Mouse (Mus musculus): ENCODE measurements around the gene Scamp2. TPM values are rescaled to one million over a fixed set of nuclear protein-coding genes. Genes with fewer than 3 reads are reported as not detected.

Gene Scamp2
- polyA plus RNA-seq, 1 experiment from 2014 or later = 92.3 TPM

- Histone ChIP-seq H3K4me3 (ENCODE audit: low read depth, low read length) (no peak overlapping the region), H3K9me3 (ENCODE audit: control insufficient read depth) (no peaks in the 10 kb centered on the region), H3K27me3 (replicated peaks; ENCODE audit: control insufficient read depth, insufficient read depth, low read length) (no peaks in the 10 kb centered on the region), H3K4me2 (replicated peaks; ENCODE audit: low read depth) (peak overlapping the region; percentile 41; the same call in 1 of the 2 replicates), H3K27ac (ENCODE audit: low read depth, low read length) (no peak overlapping the region), H3K36me3 (ENCODE audit: control insufficient read depth, insufficient read depth) (peaks cover 37% of the 10 kb centered on the region), H3K4me1 (replicated peaks; ENCODE audit: control insufficient read depth, insufficient read depth, low read length) (no peaks in the 10 kb centered on the region), H3K9ac (ENCODE audit: low read depth, low read length) (no peak overlapping the region)
- TF ChIP-seq CTCF (IDR thresholded peaks at IDR 0.05; ENCODE audit: low read depth) = no peak
- WGBS = 55% methylated on average over 12 of the region's 12 CpGs
- ATAC-seq = peak; percentile 29; the same call in 1 of the 2 replicates
Observed at GRCm38 (mm10) chr9:57593454-57594173, 32.9 kb downstream of the Scamp2 start.

GRCm38 (mm10) chr9:57594174-57594509 lies 33.4 kb downstream of the Scamp2 start:
- 60% methylated on average over 9 of the region's 9 CpGs for WGBS
- Histone ChIP-seq H3K27me3 (replicated peaks; ENCODE audit: control insufficient read depth, insufficient read depth, low read length) (no peaks in the 10 kb centered on the region), H3K4me1 (replicated peaks; ENCODE audit: control insufficient read depth, insufficient read depth, low read length) (no peaks in the 10 kb centered on the region), H3K27ac (ENCODE audit: low read depth, low read length) (no peak overlapping the region), H3K36me3 (ENCODE audit: control insufficient read depth, insufficient read depth) (peaks cover 37% of the 10 kb centered on the region), H3K4me2 (replicated peaks; ENCODE audit: low read depth) (peak overlapping the region; percentile 41; the same call in 1 of the 2 replicates), H3K9ac (ENCODE audit: low read depth, low read length) (no peak overlapping the region), H3K9me3 (ENCODE audit: control insufficient read depth) (no peaks in the 10 kb centered on the region), H3K4me3 (ENCODE audit: low read depth, low read length) (no peak overlapping the region)
- 0 out of 2 replicates have a peak, but pooled peaks have one; percentile 5 for ATAC-seq
- TF ChIP-seq CTCF (IDR thresholded peaks at IDR 0.05; ENCODE audit: low read depth) = no peak

GRCm38 (mm10) chr9:57597265-57597664 lies 36.5 kb downstream of the Scamp2 start:
- H3K4me2 ChIP-seq (replicated peaks; ENCODE audit: low read depth) = no peak overlapping the region
- H3K4me3 ChIP-seq (ENCODE audit: low read depth, low read length) = no peak overlapping the region
- no peak for TF ChIP-seq CTCF (IDR thresholded peaks at IDR 0.05; ENCODE audit: low read depth)
- peaks cover 32% of the 10 kb centered on the region for H3K36me3 ChIP-seq (ENCODE audit: control insufficient read depth, insufficient read depth)
- H3K27ac ChIP-seq (ENCODE audit: low read depth, low read length) = no peak overlapping the region
- 91% methylated on average over 8 of the region's 8 CpGs for WGBS
- H3K9me3 ChIP-seq (ENCODE audit: control insufficient read depth) = no peaks in the 10 kb centered on the region
- H3K9ac ChIP-seq (ENCODE audit: low read depth, low read length) = no peak overlapping the region
- H3K4me1 ChIP-seq (replicated peaks; ENCODE audit: control insufficient read depth, insufficient read depth, low read length) = peaks cover 11% of the 10 kb centered on the region
- no peak for ATAC-seq
- no peaks in the 10 kb centered on the region for H3K27me3 ChIP-seq (replicated peaks; ENCODE audit: control insufficient read depth, insufficient read depth, low read length)

- Histone ChIP-seq H3K4me1 (replicated peaks; ENCODE audit: control insufficient read depth, insufficient read depth, low read length) (peaks cover 11% of the 10 kb centered on the region), H3K4me3 (ENCODE audit: low read depth, low read length) (no peak overlapping the region), H3K9ac (ENCODE audit: low read depth, low read length) (no peak overlapping the region; the same call in 1 of the 2 replicates), H3K4me2 (replicated peaks; ENCODE audit: low read depth) (no peak overlapping the region), H3K36me3 (ENCODE audit: control insufficient read depth, insufficient read depth) (peaks cover 27% of the 10 kb centered on the region), H3K27me3 (replicated peaks; ENCODE audit: control insufficient read depth, insufficient read depth, low read length) (no peaks in the 10 kb centered on the region), H3K9me3 (ENCODE audit: control insufficient read depth) (no peaks in the 10 kb centered on the region), H3K27ac (ENCODE audit: low read depth, low read length) (no peak overlapping the region)
- no peak for ATAC-seq
- no peak for TF ChIP-seq CTCF (IDR thresholded peaks at IDR 0.05; ENCODE audit: low read depth)
- 52% methylated on average over 4 of the region's 4 CpGs for WGBS
Observed at GRCm38 (mm10) chr9:57597929-57598382, 37.2 kb downstream of the Scamp2 start.

GRCm38 (mm10) chr9:57598851-57599563 lies 38.3 kb downstream of the Scamp2 start:
- 71% methylated on average over 8 of the region's 8 CpGs for WGBS

GRCm38 (mm10) chr9:57600620-57601352 lies 40.0 kb downstream of the Scamp2 start:
- no peak for TF ChIP-seq CTCF (IDR thresholded peaks at IDR 0.05; ENCODE audit: low read depth)
- Histone ChIP-seq H3K9me3 (ENCODE audit: control insufficient read depth) (no peaks in the 10 kb centered on the region), H3K4me2 (replicated peaks; ENCODE audit: low read depth) (0 out of 2 replicates have a peak overlapping the region, but pooled peaks have one; percentile 3), H3K4me1 (replicated peaks; ENCODE audit: control insufficient read depth, insufficient read depth, low read length) (peaks cover 11% of the 10 kb centered on the region), H3K27ac (ENCODE audit: low read depth, low read length) (no peak overlapping the region), H3K36me3 (ENCODE audit: control insufficient read depth, insufficient read depth) (peaks cover 4% of the 10 kb centered on the region), H3K4me3 (ENCODE audit: low read depth, low read length) (no peak overlapping the region), H3K27me3 (replicated peaks; ENCODE audit: control insufficient read depth, insufficient read depth, low read length) (peaks cover 9% of the 10 kb centered on the region), H3K9ac (ENCODE audit: low read depth, low read length) (no peak overlapping the region)
- ATAC-seq = peak; percentile 83
- 2% methylated on average over 3 of the region's 3 CpGs for WGBS

More at GRCm38 (mm10) chr9:57598851-57599563, 38.3 kb downstream of the Scamp2 start:
- Histone ChIP-seq H3K9ac (ENCODE audit: low read depth, low read length) (no peak overlapping the region), H3K4me3 (ENCODE audit: low read depth, low read length) (no peak overlapping the region), H3K27me3 (replicated peaks; ENCODE audit: control insufficient read depth, insufficient read depth, low read length) (no peaks in the 10 kb centered on the region), H3K4me2 (replicated peaks; ENCODE audit: low read depth) (no peak overlapping the region), H3K27ac (ENCODE audit: low read depth, low read length) (no peak overlapping the region; the same call in 1 of the 2 replicates), H3K9me3 (ENCODE audit: control insufficient read depth) (no peaks in the 10 kb centered on the region), H3K36me3 (ENCODE audit: control insufficient read depth, insufficient read depth) (peaks cover 19% of the 10 kb centered on the region), H3K4me1 (replicated peaks; ENCODE audit: control insufficient read depth, insufficient read depth, low read length) (peaks cover 11% of the 10 kb centered on the region)
- no peak for TF ChIP-seq CTCF (IDR thresholded peaks at IDR 0.05; ENCODE audit: low read depth)
- no peak for ATAC-seq

All from intestine, postnatal 0 days (tissue).